Mouse (Mus musculus): ENCODE data around the gene Patl2.
A peak's percentile ranks its signal among the peaks of the same experiment; 100 is the strongest.
"Not testable (repeated sequence)": the region's sequence is repeated elsewhere in the genome, so short reads cannot be mapped to it uniquely, and the experiment has no call there.

Gene Patl2

GRCm38 (mm10) chr2:122145756-122146155 lies 40.2 kb downstream of the Patl2 start:
- DNase-seq (ENCODE audit: low read depth, low spot score), result no peak

DNA sequence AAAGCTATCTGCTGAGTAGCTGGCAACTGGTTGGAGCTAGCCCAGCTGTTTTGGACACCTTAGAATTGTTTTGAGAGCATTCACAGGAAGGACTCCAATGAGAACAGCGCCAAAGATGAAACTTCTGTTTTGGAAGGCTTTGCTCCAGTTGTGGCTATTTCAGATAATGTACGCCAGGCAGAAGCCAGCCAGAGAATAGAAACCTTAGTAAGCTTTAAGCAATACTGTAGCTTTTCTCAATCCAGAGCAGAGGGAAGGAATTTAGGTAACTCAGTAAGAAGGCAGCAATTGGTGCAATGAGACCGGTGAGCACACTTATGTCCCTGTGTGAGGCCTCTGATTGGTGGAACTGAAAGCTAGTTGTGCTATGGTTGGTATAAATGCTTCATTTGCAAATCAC lies 42.9 kb downstream of the Patl2 start:
- no peak for DNase-seq (ENCODE audit: low read depth, low spot score)

GRCm38 (mm10) chr2:122141332-122141967 lies 44.5 kb downstream of the Patl2 start:
- DNase-seq (ENCODE audit: low read depth, low spot score), result no peak

DNA sequence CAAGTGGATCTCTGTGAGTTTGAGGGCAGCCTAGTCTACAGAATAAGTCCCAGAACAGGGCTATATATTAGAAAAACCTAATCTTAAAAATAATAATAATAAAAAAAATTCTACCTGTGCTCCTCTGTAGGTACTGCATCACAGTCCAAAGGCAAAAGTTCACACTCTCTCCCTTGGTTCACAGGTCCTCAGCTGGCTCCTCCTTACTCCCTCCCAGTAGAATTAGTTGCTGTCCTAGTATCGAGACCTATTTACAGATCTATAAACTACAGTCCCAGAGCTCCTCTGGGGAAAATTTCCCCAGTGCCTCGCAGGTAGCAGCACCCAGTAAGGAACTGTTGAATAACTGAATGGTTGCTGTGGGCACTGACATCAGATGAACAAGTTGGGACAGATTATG lies 45.2 kb downstream of the Patl2 start:
- no peak for DNase-seq (ENCODE audit: low read depth, low spot score)

DNA sequence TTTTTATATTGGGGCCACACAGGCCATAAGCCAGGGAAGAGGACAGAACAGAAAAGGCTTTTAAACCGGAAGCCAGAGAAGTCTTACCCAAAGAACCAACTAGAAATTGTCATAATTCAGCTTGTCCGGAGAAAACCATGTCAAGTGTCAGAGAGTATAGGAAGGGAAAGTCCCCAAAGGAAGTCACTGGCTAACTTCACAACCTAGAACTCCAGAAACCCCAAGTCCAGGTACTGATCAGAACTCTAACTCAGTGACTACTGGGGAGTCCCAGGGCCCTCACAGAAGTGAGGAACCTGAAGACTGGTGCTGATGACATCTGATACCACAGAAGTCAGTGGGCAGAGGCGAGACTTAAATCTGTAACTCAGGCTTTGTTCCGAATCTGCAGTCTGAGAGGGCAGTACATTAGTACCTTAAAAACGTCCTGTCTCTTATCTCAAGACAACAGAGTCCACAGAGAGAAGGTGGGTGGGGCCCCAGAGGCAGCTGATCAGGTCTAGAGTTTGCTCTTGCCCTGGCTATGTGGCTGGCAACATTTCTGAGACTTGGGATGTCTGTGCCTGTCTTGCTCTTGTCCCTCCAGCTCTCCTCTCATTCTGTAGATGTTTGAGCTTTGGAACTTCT lies 48.0 kb downstream of the Patl2 start:
- DNase-seq (ENCODE audit: low read depth, low spot score), result peak; percentile 79

- DNase-seq (ENCODE audit: low read depth, low spot score), result no peak
Measured at GRCm38 (mm10) chr2:122132618-122133017, 53.4 kb downstream of the Patl2 start.

GRCm38 (mm10) chr2:122132078-122132477 lies 53.9 kb downstream of the Patl2 start:
- no peak for DNase-seq (ENCODE audit: low read depth, low spot score)

GRCm38 (mm10) chr2:122127635-122128034 lies 58.4 kb downstream of the Patl2 start:
- DNase-seq (ENCODE audit: low read depth, low spot score), result no peak

DNA sequence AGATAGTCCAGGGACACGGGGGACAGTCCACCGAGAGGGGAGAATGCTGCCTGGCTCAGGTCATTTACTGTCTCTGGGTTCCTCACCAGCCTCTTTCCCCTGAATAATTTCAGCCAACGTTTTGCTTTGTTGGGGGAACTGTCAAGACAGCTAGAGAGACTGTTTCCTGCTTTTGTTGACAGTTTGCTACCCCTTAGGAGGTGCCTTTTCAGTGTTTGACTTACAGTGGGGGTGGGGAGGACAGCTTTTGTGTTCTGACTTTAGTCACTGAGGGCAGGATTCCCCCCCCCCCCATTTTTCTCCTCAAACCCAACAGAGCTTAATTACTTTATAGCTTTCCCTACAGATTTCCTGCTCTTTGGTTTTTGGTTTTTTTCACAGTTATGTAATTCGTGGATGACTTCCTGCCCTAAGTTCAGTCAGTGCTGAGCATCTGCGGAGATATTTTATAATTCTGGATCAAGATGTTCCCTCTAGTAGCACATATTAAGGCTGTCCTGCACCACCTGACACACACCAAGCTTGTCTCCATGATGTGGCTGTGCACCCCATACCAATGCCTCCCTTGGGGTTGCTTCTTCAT lies 59.1 kb downstream of the Patl2 start:
- no peak for DNase-seq (ENCODE audit: low read depth, low spot score)

DNA sequence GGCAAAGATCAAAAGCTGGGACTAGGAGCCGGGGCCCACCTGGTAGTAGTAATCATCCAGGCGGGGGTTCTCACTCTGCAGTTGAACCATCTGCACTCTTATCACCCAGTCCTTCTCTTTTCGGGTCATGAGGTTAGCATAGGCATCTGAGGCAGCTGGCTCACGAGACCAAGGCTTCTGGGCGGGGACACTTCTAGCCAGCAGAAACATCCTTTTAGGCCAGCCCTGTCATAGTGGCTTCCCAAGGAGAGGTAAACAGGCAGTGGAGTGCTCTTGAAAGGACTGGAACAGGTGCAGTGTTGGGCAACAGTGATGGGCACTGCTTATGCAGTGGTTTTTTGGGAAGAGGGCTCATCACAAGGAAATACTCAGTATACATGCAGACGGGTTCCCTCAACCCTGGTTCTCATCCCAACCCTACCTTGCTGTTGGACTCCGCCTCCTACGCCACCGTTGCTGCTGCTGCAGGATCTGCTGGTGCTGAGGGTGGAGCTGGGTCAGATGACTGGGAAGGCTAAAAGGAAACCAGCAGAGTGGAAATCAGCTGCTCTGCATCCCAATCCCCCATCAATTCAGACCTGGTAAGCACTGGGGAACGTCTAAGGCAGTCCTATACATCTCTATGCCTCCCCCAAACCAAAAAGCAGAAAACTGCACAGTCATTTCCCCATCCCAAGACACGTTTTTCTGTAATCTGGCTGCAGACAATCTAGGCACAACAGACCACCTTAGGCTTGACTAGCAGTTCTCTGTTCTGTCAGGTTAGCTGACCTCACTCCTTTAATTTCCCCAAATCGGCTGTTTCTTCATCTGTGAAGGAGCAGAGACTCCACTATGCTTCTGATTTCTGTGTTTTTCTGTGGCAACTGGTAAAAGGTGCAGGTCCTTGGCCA lies 60.1 kb downstream of the Patl2 start:
- DNase-seq (ENCODE audit: low read depth, low spot score), result no peak

GRCm38 (mm10) chr2:122117961-122118958 lies 67.7 kb downstream of the Patl2 start, which contains the start of gene Spg11:
Spg11 (minus strand) TSS chr2:122118386.
- DNase-seq (ENCODE audit: low read depth, low spot score), result peak; percentile 92

DNA sequence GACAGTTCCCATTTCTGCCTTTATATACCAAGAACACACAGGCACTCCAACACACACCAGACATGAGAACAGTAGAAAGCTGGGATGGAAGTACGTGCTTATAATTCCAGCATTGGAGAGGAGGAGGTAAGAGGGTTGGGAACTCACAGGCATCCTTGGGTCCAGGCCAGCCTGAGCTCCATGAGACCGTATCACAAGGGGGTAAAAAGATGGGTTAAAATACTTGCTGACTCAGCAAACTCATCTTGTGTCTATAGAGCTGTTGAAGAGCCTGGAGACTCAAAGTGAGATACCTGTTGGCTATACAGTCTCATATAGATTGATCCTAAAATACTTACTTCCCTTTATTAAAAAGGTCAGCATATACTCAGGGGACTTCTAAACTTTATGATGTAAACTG lies 69.1 kb downstream of the Patl2 start:
- DNase-seq (ENCODE audit: low read depth, low spot score), result no peak

DNA sequence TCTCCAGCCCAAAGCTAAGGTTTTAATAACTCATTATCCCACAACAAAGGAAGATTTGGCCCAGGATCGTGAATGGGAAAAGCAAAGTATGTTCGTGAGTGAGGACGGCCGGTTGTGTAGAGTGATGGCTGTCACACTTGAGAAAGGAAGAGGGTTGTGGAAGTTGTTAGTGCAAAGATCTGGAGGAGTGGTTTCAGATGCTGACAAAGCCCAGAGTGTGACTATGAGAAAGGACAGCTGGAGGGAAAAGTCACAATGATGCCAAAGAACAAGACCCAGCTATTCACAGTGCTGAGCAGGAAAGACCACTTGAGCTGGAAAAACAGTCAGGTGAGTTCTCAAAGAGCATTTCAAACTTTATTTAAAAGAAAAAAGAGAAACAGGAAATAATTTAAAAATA lies 76.3 kb downstream of the Patl2 start:
- DNase-seq (ENCODE audit: low read depth, low spot score), result no peak

DNA sequence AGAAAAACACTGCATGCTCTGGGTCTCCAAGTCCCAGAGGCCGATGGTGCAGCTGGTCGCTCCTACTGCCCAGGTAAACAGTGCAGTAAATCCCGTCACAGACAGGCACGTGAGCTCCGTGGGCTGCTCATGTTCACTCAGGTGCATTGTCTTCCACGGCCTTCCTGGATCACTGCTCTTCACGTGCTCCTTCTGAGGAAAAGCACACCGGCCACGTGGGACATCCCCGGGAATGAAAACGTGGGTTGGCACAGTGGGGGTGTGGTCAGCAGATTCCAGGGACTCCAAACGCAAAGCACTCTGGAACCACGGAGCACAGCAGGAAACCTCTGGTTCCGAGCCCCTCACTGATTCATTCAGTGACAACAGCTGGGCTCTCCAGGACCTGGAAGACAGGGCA lies 77.9 kb downstream of the Patl2 start:
- DNase-seq (ENCODE audit: low read depth, low spot score), result no peak

DNA sequence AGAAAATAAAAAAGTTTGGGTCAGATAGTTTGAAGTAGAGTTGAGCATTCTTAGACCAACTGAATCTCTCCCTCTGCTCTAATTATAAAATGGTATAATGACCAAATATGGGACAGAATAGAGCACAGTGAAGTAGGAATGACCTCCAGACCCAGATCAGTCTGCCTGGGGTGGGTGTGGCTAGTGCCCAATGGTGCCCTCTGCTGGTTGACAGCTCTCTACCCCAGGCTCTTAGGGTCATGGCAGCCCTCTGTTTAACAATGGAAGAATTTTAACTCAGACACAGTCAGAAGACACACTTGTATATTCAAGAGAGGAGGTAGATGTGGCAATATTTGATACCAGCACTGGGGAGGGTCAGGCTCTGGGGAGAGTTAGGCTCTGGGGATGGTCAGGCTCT lies 83.9 kb downstream of the Patl2 start:
- DNase-seq (ENCODE audit: low read depth, low spot score), result no peak

DNA sequence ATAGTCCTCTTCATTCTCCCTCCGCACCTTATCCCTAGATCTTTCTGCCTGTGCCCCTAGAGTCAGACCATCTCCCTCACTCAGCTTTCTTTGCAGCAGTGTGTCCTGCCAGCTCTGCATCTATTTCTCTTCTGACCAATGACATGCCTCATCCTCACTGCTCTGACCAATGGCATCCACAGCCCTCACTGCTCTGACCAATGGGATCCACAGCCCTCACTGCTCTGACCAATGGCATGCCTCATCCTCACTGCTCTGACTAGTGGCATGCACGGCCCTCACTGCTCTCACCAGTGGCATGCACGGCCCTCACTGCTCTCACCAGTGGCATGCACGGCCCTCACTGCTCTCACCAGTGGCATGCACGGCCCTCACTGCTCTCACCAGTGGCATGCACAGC lies 88.3 kb downstream of the Patl2 start:
- not testable (repeated sequence) for DNase-seq (ENCODE audit: low read depth, low spot score)

DNA sequence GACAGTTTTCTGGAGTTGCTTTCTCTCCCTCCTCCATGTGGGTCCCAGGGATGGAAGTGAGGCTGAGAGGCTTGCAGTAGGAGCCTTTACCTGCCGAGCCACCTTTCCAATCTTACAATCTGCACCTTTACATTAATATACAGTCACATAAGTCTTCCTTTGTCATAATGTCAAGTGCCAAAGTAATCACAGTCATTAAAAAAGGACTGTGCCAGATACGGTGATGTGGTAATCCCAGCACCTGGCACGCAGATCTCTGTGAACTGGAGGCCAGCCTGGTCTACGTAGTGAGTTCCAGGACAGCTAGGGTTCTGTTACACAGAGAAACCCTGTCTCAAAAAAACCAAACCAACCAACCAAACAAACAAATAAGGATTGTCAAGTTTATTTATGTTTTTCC lies 92.1 kb downstream of the Patl2 start:
- no peak for DNase-seq (ENCODE audit: low read depth, low spot score)

DNA sequence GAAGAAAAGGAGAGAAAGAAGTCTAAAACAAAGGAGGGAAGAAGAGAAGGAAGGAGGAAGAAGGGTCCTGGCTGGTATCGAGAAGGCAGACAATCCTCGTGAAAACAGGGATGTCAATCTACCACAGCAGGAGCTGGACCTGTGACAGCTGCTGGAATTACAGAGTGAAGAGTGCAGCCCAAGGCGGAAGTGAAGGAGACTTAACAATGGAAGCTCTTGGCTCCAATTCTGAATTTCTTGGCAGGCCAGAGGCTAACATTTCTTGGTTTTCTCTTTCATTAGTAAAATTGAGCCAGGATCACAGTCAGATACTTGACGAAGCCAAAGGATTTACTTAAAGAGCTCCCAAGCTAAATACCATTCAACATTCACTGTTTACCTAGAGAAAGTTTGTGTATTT lies 99.5 kb downstream of the Patl2 start:
- DNase-seq (ENCODE audit: low read depth, low spot score), result no peak

DNA sequence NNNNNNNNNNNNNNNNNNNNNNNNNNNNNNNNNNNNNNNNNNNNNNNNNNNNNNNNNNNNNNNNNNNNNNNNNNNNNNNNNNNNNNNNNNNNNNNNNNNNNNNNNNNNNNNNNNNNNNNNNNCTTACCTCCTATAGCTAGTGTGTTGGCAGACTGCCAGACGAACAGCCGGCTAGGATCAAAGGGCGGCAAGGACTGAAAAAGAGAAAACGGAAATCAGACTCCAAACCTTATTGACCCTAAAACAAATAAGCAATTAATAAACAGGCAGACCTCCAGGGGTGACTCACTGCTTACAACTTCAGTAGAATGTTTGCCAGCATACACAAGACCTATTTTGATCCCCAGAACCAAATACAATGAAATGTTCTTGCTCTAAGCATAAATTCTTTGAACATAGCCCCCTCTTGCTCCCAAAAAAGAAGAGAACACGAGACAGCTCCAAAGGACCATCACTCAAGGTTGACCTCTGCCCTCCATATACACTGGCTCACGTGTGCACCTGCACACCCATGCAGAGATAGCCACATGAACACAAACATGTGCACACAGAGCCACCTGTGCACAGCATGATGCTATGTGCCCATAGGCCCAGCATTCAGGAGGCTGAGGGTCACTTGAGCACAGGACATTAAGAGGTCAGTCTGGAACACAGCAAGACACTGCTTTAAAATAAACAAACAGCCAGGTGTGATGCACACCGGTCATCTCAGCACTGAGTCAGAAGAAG lies 104.1 kb downstream of the Patl2 start:
- no peak for DNase-seq (ENCODE audit: low read depth, low spot score)

All from c-Kit-negative CD71-positive TER-119-positive erythroid progenitor cells, embryonic 14.5 days (primary cell).